Mouse (Mus musculus) central nervous system, embryonic 18 days (tissue): ENCODE measurements around the gene Snx6. TPM values are rescaled to one million over a fixed set of nuclear protein-coding genes. Genes with fewer than 3 reads are reported as not detected.

ENCODE experiments used
- polyA plus RNA-seq: library from polyadenylated mRNA; depleted of rRNA; stranded (reverse); fragments of >200 nt; gene quantifications from 2 replicates; pipeline ENCODE4 v1.2.3, GENCODE M21; 2012; rRNA removed

Gene Snx6
- polyA plus RNA-seq: 80.8 and 88.9 TPM in 2 replicates

DNA sequence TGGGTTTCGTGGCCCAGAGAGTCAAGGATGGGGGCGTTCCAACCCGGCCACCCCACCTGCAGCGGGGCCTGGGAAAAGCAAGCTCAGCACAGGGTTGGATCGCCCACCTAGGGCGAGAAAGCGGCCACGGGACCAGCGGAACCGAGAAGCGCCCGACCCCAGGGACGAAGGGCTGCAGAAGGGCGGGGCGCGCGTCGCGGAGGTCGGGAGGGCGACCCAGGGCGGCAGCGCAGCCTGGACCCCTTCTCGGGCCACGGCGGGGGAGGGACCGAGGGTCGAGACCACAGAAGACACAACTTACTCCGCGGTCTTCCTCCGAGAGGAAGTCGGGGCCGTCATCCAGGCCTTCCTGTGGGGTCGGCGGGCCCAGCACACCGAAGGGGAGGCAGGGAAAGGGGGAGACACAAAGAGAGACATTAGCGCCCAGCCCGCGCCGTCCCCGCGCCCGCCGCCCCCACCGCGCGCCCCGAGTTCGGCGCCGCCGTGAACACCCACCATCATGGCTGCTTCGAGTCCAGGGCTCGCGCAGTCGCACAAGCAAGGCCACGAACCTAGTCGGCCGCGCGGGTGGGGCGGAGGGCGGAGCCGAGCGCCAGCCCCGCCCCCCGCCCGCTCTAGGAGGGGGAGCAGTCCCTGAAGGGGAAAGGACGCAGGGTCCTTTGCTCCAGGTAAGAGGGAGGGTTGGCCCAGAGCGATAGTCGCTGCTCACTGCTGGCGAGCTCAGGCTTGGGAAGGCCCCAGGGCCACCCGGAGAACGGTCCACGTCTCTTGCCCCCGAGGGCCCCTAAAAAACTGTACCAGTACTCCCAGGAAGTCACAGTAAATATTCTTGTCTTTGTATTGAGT is at the start of gene Snx6:
TSS of gene Snx6 (minus strand) at position 551 of the 846 bp plus-strand sequence.

Other genes starting within 250 kb of the Snx6 start
- gene Sptssa, start 139.1 kb downstream of the Snx6 start, polyA plus RNA-seq: 95.7 and 109 TPM in 2 replicates
- gene Eapp, start 99.8 kb downstream of the Snx6 start, polyA plus RNA-seq: 29.8 and 30.3 TPM in 2 replicates
- gene Cfl2, start 67.2 kb upstream of the Snx6 start, polyA plus RNA-seq: 73.4 and 78.8 TPM in 2 replicates
- gene Gm20403, start 190.8 kb upstream of the Snx6 start, polyA plus RNA-seq: not detected in 2 replicates
- 3.2 and 3.6 TPM in 2 replicates for gene Baz1a, start 218.6 kb upstream of the Snx6 start, polyA plus RNA-seq